In genomic region chr16:85805581-85805980, GRCm38 (mm10) we compare ENCODE assay signal across 28 mouse cellular contexts. TPM values are rescaled to one million over a fixed set of nuclear protein-coding genes. Genes with fewer than 3 reads are reported as not detected.
A peak's percentile ranks its signal among the peaks of the same experiment; 100 is the strongest.
DNase-seq lines count a peak whose midpoint lies in the region; ATAC-seq and TF ChIP-seq lines count a peak whose summit lies in the region.
"Had no signal": no experiment of that assay in that cellular context is flagged by ENCODE, and none has a peak within 500 bp of the region (broad histone marks: within the 10 kb centered on the region; RNA-seq: fewer than 3 reads in every experiment).

No protein-coding gene starts in this region.

- 76% methylated on average over 2 of the region's 2 CpGs for WGBS in heart, embryonic 14.5 days

- no peaks in the 10 kb centered on the region for H3K36me3 ChIP-seq in heart, embryonic 14.5 days (ENCODE audit: control insufficient read depth, insufficient read depth, low read length)
- H3K36me3 ChIP-seq: liver, embryonic 13.5 days; midbrain, embryonic 12.5 days; neural tube, embryonic 12.5 days had no signal

- H3K4me1 ChIP-seq in heart, embryonic 14.5 days (ENCODE audit: control insufficient read depth in 2 of 2, insufficient read depth in 2 of 2, low read length in 2 of 2) = peaks cover 4 to 7% of the 10 kb centered on the region in 2 experiments; a peak in 3 of 4 replicates
- peaks cover 3% of the 10 kb centered on the region; the same call in 1 of the 2 replicates for H3K4me1 ChIP-seq in brown adipose tissue, adult 24 weeks (ENCODE audit: control insufficient read depth, insufficient read depth, insufficient read length, low read length)

- H3K9ac ChIP-seq in heart, embryonic 14.5 days (ENCODE audit: low read length) = 0 out of 2 replicates have a peak overlapping the region, but pooled peaks have one; percentile 4
- H3K9ac ChIP-seq: hindbrain, embryonic 14.5 days; liver, embryonic 13.5 days; midbrain, embryonic 12.5 days; neural tube, embryonic 12.5 days had no signal

- ATAC-seq in heart, embryonic 14.5 days (ENCODE audit: insufficient number of reproducible peaks, insufficient read depth, low FRiP score, low read depth) = no peak
- ATAC-seq: CD4-positive, CD25-positive, alpha-beta regulatory T cell, adult 4 months; forebrain, embryonic 16.5 days; intestine, postnatal 0 days; lung, postnatal 0 days had no signal

- peak overlapping the region; percentile 97 for H3K27ac ChIP-seq in gastrocnemius, adult 2 months
- H3K27ac ChIP-seq in heart, embryonic 14.5 days (replicated peaks in 1 of 2; ENCODE audit: control insufficient read depth in 1 of 2, insufficient read depth in 1 of 2, low read depth in 2 of 2, low read length in 2 of 2) = no peak overlapping the region
- H3K27ac ChIP-seq in brown adipose tissue, adult 24 weeks (replicated peaks; ENCODE audit: low read depth, low read length) = peak overlapping the region; percentile 86
- H3K27ac ChIP-seq: hindbrain, embryonic 14.5 days; liver, embryonic 13.5 days; midbrain, embryonic 12.5 days; neural tube, embryonic 12.5 days had no signal

- intact Hi-C loops in gastrocnemius, adult 2 months (cut with DNase I) = loop anchor here (1.0 kb wide), 1 partner anchor 1077 kb away; no protein-coding TSS in a partner anchor

- H3K27me3 ChIP-seq in heart, embryonic 14.5 days (ENCODE audit: control insufficient read depth, insufficient read depth, low read length) = no peaks in the 10 kb centered on the region
- H3K27me3 ChIP-seq: neural tube, embryonic 12.5 days had no signal

- H3K4me3 ChIP-seq in gastrocnemius, adult 2 months = no peak overlapping the region
- no peak overlapping the region for H3K4me3 ChIP-seq in heart, embryonic 14.5 days (ENCODE audit: control insufficient read depth in 1 of 2, insufficient read depth in 1 of 2, low read depth in 1 of 2, low read length in 2 of 2)
- H3K4me3 ChIP-seq in brown adipose tissue, adult 24 weeks (ENCODE audit: insufficient read depth, low read depth, low read length) = no peak overlapping the region
- H3K4me3 ChIP-seq: liver, embryonic 13.5 days; megakaryocyte, embryonic 14.5 days; midbrain, embryonic 12.5 days; myocyte; neural tube, embryonic 12.5 days had no signal

- no peak for DNase-seq in gastrocnemius, adult 2 months
- no peak for DNase-seq in gastrocnemius, postnatal 10 days
- no peak for DNase-seq in heart, postnatal 4 days
- peak; percentile 44 for DNase-seq in layer of hippocampus, adult 9-10 months (ENCODE audit: low spot score)
- no peak for DNase-seq in layer of hippocampus, adult 8-10 months (ENCODE audit: low spot score in 2 of 2)
- DNase-seq: adrenal gland, postnatal 14 days; cerebellum, adult 2 months; cerebellum, postnatal 14 days; gastrocnemius, postnatal 14 days; kidney, adult 9 months; kidney, postnatal 10 days; liver, embryonic 13.5 days; lung, adult 18-20 months; lung, postnatal 4 days; right cerebral cortex, postnatal 4 days; thymus, adult 2 months; thymus, postnatal 36 days had no signal

- H3K4me2 ChIP-seq in heart, embryonic 14.5 days (ENCODE audit: low read length) = no peak overlapping the region
- H3K4me2 ChIP-seq: hindbrain, embryonic 14.5 days; liver, embryonic 13.5 days; midbrain, embryonic 12.5 days; neural tube, embryonic 12.5 days had no signal

- H3K9me3 ChIP-seq in heart, embryonic 14.5 days (ENCODE audit: control insufficient read depth, low read length) = no peaks in the 10 kb centered on the region
- H3K9me3 ChIP-seq: liver, embryonic 13.5 days; midbrain, embryonic 12.5 days; neural tube, embryonic 12.5 days had no signal

- no peak for TF ChIP-seq CTCF in gastrocnemius, adult 2 months (IDR thresholded peaks at IDR 0.05)

RNA-seq across cellular contexts. Expression of gene Adamts1, which starts 2.7 kb away (rescaled TPM):
- total RNA-seq in gastrocnemius, adult 2 months (2021) = 10 to 100 TPM; 17.3 to 24.4 TPM
- 10 to 100 TPM; 15.4 to 19.9 TPM for total RNA-seq in gastrocnemius, postnatal 10 days (2021)
- polyA plus RNA-seq in heart, embryonic 14.5 days (2014; fragmentation: Nextera tagmentation; extraction: Ambion mirVana) = 44.9 and 46.1 TPM in 2 replicates
- 10 to 100 TPM; 63.7 to 68.9 TPM for total RNA-seq in heart, postnatal 4 days (2021)
- total RNA-seq in layer of hippocampus, adult 8-10 months (2022) = 10 to 100 TPM; 20.4 to 30.5 (median 25.1) TPM
- polyA plus RNA-seq in brown adipose tissue, adult 24 weeks (2012; ENCODE audit: insufficient read depth, insufficient read length, missing spikeins) = 8.4 and 9.3 TPM in 2 replicates
- polyA plus RNA-seq: CD4-positive, CD25-positive, alpha-beta regulatory T cell, adult 4 months had no signal

Comparison
In these comparisons a context has a peak if more than half of its experiments do, and no peak if none do; other contexts are left out.
1. H3K27ac ChIP-seq: peak in gastrocnemius, adult 2 months (single experiment) and brown adipose tissue, adult 24 weeks (single experiment); none in heart, embryonic 14.5 days (0 of 2).